Mouse (Mus musculus): ENCODE data around the gene Wnk2. TPM values are rescaled to one million over a fixed set of nuclear protein-coding genes. Genes with fewer than 3 reads are reported as not detected.

Gene Wnk2
- polyA plus RNA-seq, 1 experiment from 2014 or later = 1.4 TPM

GRCm38 (mm10) chr13:49016311-49016761, 131.5 kb downstream of the Wnk2 start:
- Histone ChIP-seq H3K27me3 (replicated peaks) (no peaks in the 10 kb centered on the region), H3K9ac (peak overlapping the region; percentile 5; the same call in 1 of the 2 replicates), H3K9me3 (replicated peaks) (peaks cover 9% of the 10 kb centered on the region), H3K4me2 (peak overlapping the region; percentile 75), H3K4me1 (replicated peaks) (peaks cover 21% of the 10 kb centered on the region), H3K4me3 (peak overlapping the region; percentile 27), H3K27ac (ENCODE audit: poor library complexity, severe bottlenecking) (peak overlapping the region; percentile 40), H3K36me3 (no peaks in the 10 kb centered on the region)
- peak; percentile 74 for ATAC-seq (ENCODE audit: insufficient number of reproducible peaks, low FRiP score)
- WGBS = 7% methylated on average over 16 of the region's 16 CpGs

DNA sequence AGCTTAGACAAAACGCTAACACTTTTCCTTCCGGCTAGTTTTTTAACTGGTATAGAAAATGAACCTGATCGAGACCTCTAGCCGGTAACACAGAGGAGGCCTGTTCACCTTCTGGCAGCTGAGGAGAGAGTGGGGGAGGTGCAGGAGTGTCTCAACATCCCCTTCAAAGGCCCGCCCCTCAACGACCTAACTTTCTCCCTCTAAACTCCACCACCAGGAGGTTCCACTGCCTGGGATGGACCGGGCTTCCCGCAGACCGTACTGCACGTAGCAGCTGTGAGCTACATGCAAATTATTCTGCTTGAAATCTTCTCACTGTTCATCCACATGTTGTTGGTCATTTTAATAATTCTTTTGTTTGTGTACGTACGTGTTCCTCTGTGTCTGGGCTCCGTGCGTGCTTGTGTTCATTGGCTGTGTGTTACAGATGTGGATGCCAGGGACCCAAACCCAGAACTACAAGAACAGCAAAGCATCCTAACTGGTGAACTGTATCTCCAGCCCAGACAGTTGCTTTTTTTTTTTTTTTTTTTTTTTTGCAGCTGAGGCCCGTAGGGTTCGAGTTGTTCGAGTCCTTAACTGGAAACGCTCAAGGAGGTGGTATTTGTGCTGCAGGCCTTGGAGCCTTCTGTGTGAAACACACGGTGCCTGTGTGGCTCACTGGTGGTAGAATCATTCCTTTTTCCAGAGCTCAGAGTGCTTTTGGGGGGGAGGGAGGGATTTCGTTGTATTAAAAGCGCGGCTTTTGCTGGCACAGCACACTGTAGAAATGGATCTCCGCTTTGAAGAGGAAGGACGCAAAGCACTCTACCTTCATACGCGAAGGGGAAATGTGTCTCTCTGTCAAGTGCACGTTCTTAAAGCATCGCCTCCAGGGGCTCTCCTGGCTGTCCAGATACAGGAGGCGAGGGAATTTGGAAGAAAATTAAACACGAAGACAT, 132.2 kb downstream of the Wnk2 start:
- Histone ChIP-seq H3K36me3 (no peaks in the 10 kb centered on the region), H3K4me2 (peak overlapping the region; percentile 75), H3K9ac (0 out of 2 replicates have a peak overlapping the region, but pooled peaks have one; percentile 5), H3K4me3 (peak overlapping the region; percentile 27), H3K9me3 (replicated peaks) (peaks cover 9% of the 10 kb centered on the region), H3K27me3 (replicated peaks) (no peaks in the 10 kb centered on the region), H3K4me1 (replicated peaks) (peaks cover 21% of the 10 kb centered on the region), H3K27ac (ENCODE audit: poor library complexity, severe bottlenecking) (peak overlapping the region; percentile 40)
- ATAC-seq (ENCODE audit: insufficient number of reproducible peaks, low FRiP score) = no peak
- WGBS = 6% methylated on average over 30 of the region's 30 CpGs

- Histone ChIP-seq H3K4me2 (no peak overlapping the region), H3K27ac (ENCODE audit: poor library complexity, severe bottlenecking) (no peak overlapping the region), H3K9ac (no peak overlapping the region), H3K4me1 (replicated peaks) (peaks cover 15% of the 10 kb centered on the region), H3K27me3 (replicated peaks) (peaks cover 11% of the 10 kb centered on the region), H3K9me3 (replicated peaks) (peaks cover 9% of the 10 kb centered on the region), H3K4me3 (no peak overlapping the region), H3K36me3 (no peaks in the 10 kb centered on the region)
- 62% methylated on average over 5 of the region's 5 CpGs for WGBS
- no peak for ATAC-seq (ENCODE audit: insufficient number of reproducible peaks, low FRiP score)
Observed at GRCm38 (mm10) chr13:49013206-49013794, 134.5 kb downstream of the Wnk2 start.

GRCm38 (mm10) chr13:49001691-49002090, 146.1 kb downstream of the Wnk2 start:
- H3K27ac ChIP-seq (ENCODE audit: poor library complexity, severe bottlenecking) = no peak overlapping the region
- H3K4me3 ChIP-seq = no peak overlapping the region
- ATAC-seq (ENCODE audit: insufficient number of reproducible peaks, low FRiP score) = no peak
- no peaks in the 10 kb centered on the region for H3K4me1 ChIP-seq (replicated peaks)
- no peaks in the 10 kb centered on the region for H3K9me3 ChIP-seq (replicated peaks)
- no peaks in the 10 kb centered on the region for H3K27me3 ChIP-seq (replicated peaks)
- no peaks in the 10 kb centered on the region for H3K36me3 ChIP-seq
- no peak overlapping the region for H3K4me2 ChIP-seq
- H3K9ac ChIP-seq = no peak overlapping the region
- 52% methylated on average over 3 of the region's 3 CpGs for WGBS

DNA sequence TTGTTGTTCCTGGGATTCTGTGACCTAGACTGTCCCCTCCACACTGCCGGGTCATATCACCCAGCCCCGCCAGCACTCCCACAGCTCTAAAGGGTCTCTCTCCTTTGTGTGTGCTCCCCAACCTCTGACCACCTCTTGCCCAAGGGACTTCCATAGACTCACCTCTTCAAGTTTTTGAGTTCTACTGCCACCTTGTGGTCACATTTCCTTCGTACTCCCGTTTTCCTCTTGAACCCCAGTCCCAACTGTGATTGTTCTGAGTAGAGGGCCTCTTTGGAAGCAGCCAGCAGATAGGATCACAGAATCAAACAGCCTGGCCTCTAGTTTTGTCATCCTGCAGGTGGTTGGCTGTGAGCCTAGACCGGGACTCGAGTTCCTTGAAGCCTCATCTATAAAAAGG, 149.2 kb downstream of the Wnk2 start:
- H3K27ac ChIP-seq (ENCODE audit: poor library complexity, severe bottlenecking) = no peak overlapping the region
- no peaks in the 10 kb centered on the region for H3K9me3 ChIP-seq (replicated peaks)
- no peaks in the 10 kb centered on the region for H3K4me1 ChIP-seq (replicated peaks)
- no peak overlapping the region for H3K9ac ChIP-seq
- no peak for ATAC-seq (ENCODE audit: insufficient number of reproducible peaks, low FRiP score)
- no peaks in the 10 kb centered on the region for H3K36me3 ChIP-seq
- H3K27me3 ChIP-seq (replicated peaks) = no peaks in the 10 kb centered on the region
- 10% methylated on average over 6 of the region's 6 CpGs for WGBS
- H3K4me3 ChIP-seq = no peak overlapping the region
- no peak overlapping the region for H3K4me2 ChIP-seq

DNA sequence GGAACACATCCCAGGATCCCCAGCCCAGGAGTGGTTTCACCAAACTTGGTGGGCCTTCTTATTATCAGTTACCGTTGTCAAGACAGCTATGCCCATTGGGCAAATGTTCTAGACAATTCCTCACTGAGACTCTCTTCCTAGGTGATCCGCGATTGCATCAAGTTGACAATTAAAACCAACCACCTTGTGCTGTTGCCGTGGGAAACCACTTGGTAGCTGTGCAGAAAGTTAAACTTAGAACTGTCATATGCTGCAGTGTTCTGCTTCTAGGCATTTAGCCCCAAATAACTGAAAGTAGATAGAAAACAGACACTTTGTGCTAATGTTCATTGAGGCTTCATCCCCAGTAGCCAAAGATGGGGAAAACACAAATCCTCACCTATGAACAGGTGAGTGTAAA, 151.1 kb downstream of the Wnk2 start:
- Histone ChIP-seq H3K9me3 (replicated peaks) (no peaks in the 10 kb centered on the region), H3K27ac (ENCODE audit: poor library complexity, severe bottlenecking) (no peak overlapping the region), H3K27me3 (replicated peaks) (no peaks in the 10 kb centered on the region), H3K4me3 (no peak overlapping the region), H3K36me3 (no peaks in the 10 kb centered on the region), H3K9ac (no peak overlapping the region), H3K4me2 (no peak overlapping the region), H3K4me1 (replicated peaks) (no peaks in the 10 kb centered on the region)
- no peak for ATAC-seq (ENCODE audit: insufficient number of reproducible peaks, low FRiP score)
- 84% methylated on average over 4 of the region's 4 CpGs for WGBS

- peak; percentile 55; the same call in 1 of the 2 replicates for ATAC-seq (ENCODE audit: insufficient number of reproducible peaks, low FRiP score)
- no peak overlapping the region for H3K27ac ChIP-seq (ENCODE audit: poor library complexity, severe bottlenecking)
- H3K36me3 ChIP-seq = no peaks in the 10 kb centered on the region
- H3K4me1 ChIP-seq (replicated peaks) = peaks cover 7% of the 10 kb centered on the region; the same call in 1 of the 2 replicates
- no peak overlapping the region for H3K4me2 ChIP-seq
- WGBS = 32% methylated on average over 3 of the region's 3 CpGs
- no peaks in the 10 kb centered on the region for H3K27me3 ChIP-seq (replicated peaks)
- no peak overlapping the region for H3K9ac ChIP-seq
- H3K4me3 ChIP-seq = no peak overlapping the region
- H3K9me3 ChIP-seq (replicated peaks) = no peaks in the 10 kb centered on the region
Observed at GRCm38 (mm10) chr13:48994903-48995302, 152.9 kb downstream of the Wnk2 start.

- Histone ChIP-seq H3K27ac (ENCODE audit: poor library complexity, severe bottlenecking) (no peak overlapping the region), H3K9ac (no peak overlapping the region), H3K4me1 (replicated peaks) (peaks cover 7% of the 10 kb centered on the region; the same call in 1 of the 2 replicates), H3K4me2 (no peak overlapping the region), H3K4me3 (no peak overlapping the region), H3K36me3 (no peaks in the 10 kb centered on the region), H3K9me3 (replicated peaks) (no peaks in the 10 kb centered on the region), H3K27me3 (replicated peaks) (no peaks in the 10 kb centered on the region)
- no peak for ATAC-seq (ENCODE audit: insufficient number of reproducible peaks, low FRiP score)
Observed at GRCm38 (mm10) chr13:48992914-48993313, 154.9 kb downstream of the Wnk2 start.

GRCm38 (mm10) chr13:48990138-48990537, 157.7 kb downstream of the Wnk2 start:
- peak; percentile 53; the same call in 1 of the 2 replicates for ATAC-seq (ENCODE audit: insufficient number of reproducible peaks, low FRiP score)
- Histone ChIP-seq H3K27me3 (replicated peaks) (no peaks in the 10 kb centered on the region), H3K27ac (ENCODE audit: poor library complexity, severe bottlenecking) (no peak overlapping the region), H3K4me2 (no peak overlapping the region), H3K4me3 (no peak overlapping the region), H3K9me3 (replicated peaks) (no peaks in the 10 kb centered on the region), H3K4me1 (replicated peaks) (peaks cover 7% of the 10 kb centered on the region; the same call in 1 of the 2 replicates), H3K36me3 (no peaks in the 10 kb centered on the region), H3K9ac (no peak overlapping the region)
- 53% methylated on average over 2 of the region's 2 CpGs for WGBS
